Mouse (Mus musculus) heart, postnatal 0 days (tissue): ENCODE measurements at regions not wholly inside any gene's neighbourhood (a gene's known extent, or its start where the extent isn't known, plus 50 kb on each side); places are given as distances from the start of the nearest gene placed in this dataset.

ENCODE experiments used
- ATAC-seq: fragments of 200-750 bp; cut with Nextera tagmentation; 2 replicates; pipeline ENCODE4 v1.8.0; 2017; ENCODE audit warnings: low read depth, moderate number of reproducible peaks, moderate library complexity; ENCODE audit not compliant: insufficient read depth
- DNase-seq: peaks from one replicate; pipeline ENCODE4 v3.0.0-alpha.2; 2016; ENCODE audit warnings: low spot score
- H3K27ac ChIP-seq: fragments of 300-500 bp; sonication (generic); 2 replicates; pipeline ENCODE4 v1.5.1; 2014; ENCODE audit warnings: low read depth, mild to moderate bottlenecking
- H3K27me3 ChIP-seq: fragments of 300-500 bp; sonication (generic); 2 replicates; pipeline ENCODE4 v1.6.1; 2014; ENCODE audit warnings: low read length, mixed read lengths; ENCODE audit not compliant: control insufficient read depth, insufficient read depth
- H3K36me3 ChIP-seq: fragments of 300-500 bp; sonication (generic); replicated peaks from 2 replicates; pipeline ENCODE4 v1.6.1; 2014; ENCODE audit warnings: low read length, mixed read lengths; ENCODE audit not compliant: control insufficient read depth, insufficient read depth
- H3K4me1 ChIP-seq: fragments of 300-500 bp; sonication (generic); 2 replicates; pipeline ENCODE4 v1.6.1; 2014; ENCODE audit warnings: antibody characterized with exemption; ENCODE audit not compliant: control insufficient read depth, insufficient read depth
- H3K4me2 ChIP-seq: fragments of 300-500 bp; sonication (generic); 2 replicates; pipeline ENCODE4 v1.6.1; 2014; ENCODE audit warnings: low read depth, mild to moderate bottlenecking, low read length, moderate library complexity
- H3K4me3 ChIP-seq: fragments of 300-500 bp; sonication (generic); 2 replicates; pipeline ENCODE4 v1.5.1; 2014; ENCODE audit warnings: low read depth, low read length
- H3K9ac ChIP-seq: fragments of 300-500 bp; sonication (generic); replicated peaks from 2 replicates; pipeline ENCODE4 v1.6.1; 2014; ENCODE audit warnings: low read depth, low read length, mixed read lengths
- H3K9me3 ChIP-seq: fragments of 300-500 bp; sonication (generic); replicated peaks from 2 replicates; pipeline ENCODE4 v1.6.1; 2016; ENCODE audit warnings: low read length; ENCODE audit not compliant: control insufficient read depth
- CTCF ChIP-seq: IDR thresholded peaks from 2 replicates; pipeline ENCODE4 v1.5.1; 2016; ENCODE audit warnings: antibody characterized with exemption, control low read depth, low read depth
- EP300 ChIP-seq: IDR thresholded peaks from 2 replicates; pipeline ENCODE4 v1.6.1; 2016; ENCODE audit warnings: antibody characterized with exemption, low read depth
- WGBS: fragments of 180-500 bp; shearing (Covaris S2); extraction: QIAGEN DNeasy Blood & Tissue Kit; methylation state at CpG from one replicate; pipeline ENCODE4 v1.1.7; 2014; 5-methylcytosine and 5-hydroxymethylcytosine counted together

GRCm38 (mm10) chr14:110190987-110191607 is 563.9 kb downstream of the Slitrk6 start:
- H3K36me3 ChIP-seq, result no peaks in the 10 kb centered on the region
- H3K4me3 ChIP-seq, result no peak overlapping the region
- H3K9me3 ChIP-seq, result no peaks in the 10 kb centered on the region; the same call in 1 of the 2 replicates
- H3K27me3 ChIP-seq, result no peaks in the 10 kb centered on the region
- DNase-seq (no peak), ATAC-seq (no peak)
- H3K9ac ChIP-seq, result no peak overlapping the region
- H3K4me1 ChIP-seq, result no peaks in the 10 kb centered on the region
- WGBS, result 81% methylated on average over 2 of the region's 2 CpGs
- TF ChIP-seq EP300 (no peak), CTCF (no peak)
- no peak overlapping the region for H3K4me2 ChIP-seq
- no peak overlapping the region for H3K27ac ChIP-seq

- no peak overlapping the region for H3K4me2 ChIP-seq
These were observed 564.5 kb downstream of the Slitrk6 start for GRCm38 (mm10) chr14:110190471-110190870.

GRCm38 (mm10) chr14:110179166-110179565 is 575.8 kb downstream of the Slitrk6 start:
- Histone ChIP-seq H3K9ac (no peak overlapping the region), H3K27ac (no peak overlapping the region), H3K27me3 (no peaks in the 10 kb centered on the region), H3K4me1 (no peaks in the 10 kb centered on the region), H3K4me3 (no peak overlapping the region), H3K36me3 (no peaks in the 10 kb centered on the region), H3K9me3 (no peaks in the 10 kb centered on the region), H3K4me2 (no peak overlapping the region)
- ATAC-seq (no peak), DNase-seq (no peak)
- TF ChIP-seq CTCF, result no peak
- no peak for TF ChIP-seq EP300

More at GRCm38 (mm10) chr14:110190471-110190870, 564.5 kb downstream of the Slitrk6 start:
- Histone ChIP-seq H3K4me3 (no peak overlapping the region), H3K27ac (no peak overlapping the region), H3K36me3 (no peaks in the 10 kb centered on the region), H3K9ac (no peak overlapping the region), H3K27me3 (no peaks in the 10 kb centered on the region), H3K4me1 (no peaks in the 10 kb centered on the region), H3K9me3 (no peaks in the 10 kb centered on the region; the same call in 1 of the 2 replicates)
- ATAC-seq (no peak), DNase-seq (no peak)
- TF ChIP-seq EP300 (no peak), CTCF (no peak)
- WGBS, result 46% methylated on average over 3 of the region's 3 CpGs

GRCm38 (mm10) chr14:110171162-110172117 is 583.5 kb downstream of the Slitrk6 start:
- H3K36me3 ChIP-seq, result no peaks in the 10 kb centered on the region
- ATAC-seq (no peak), DNase-seq (no peak)
- H3K4me2 ChIP-seq, result no peak overlapping the region
- H3K9me3 ChIP-seq, result no peaks in the 10 kb centered on the region
- H3K4me3 ChIP-seq, result no peak overlapping the region
- H3K27me3 ChIP-seq, result no peaks in the 10 kb centered on the region
- no peak overlapping the region for H3K9ac ChIP-seq
- H3K4me1 ChIP-seq, result no peaks in the 10 kb centered on the region
- no peak for TF ChIP-seq CTCF
- no peak for TF ChIP-seq EP300
- no peak overlapping the region for H3K27ac ChIP-seq
- 60% methylated on average over 3 of the region's 3 CpGs for WGBS

GRCm38 (mm10) chr14:110168632-110169031 is 586.3 kb downstream of the Slitrk6 start:
- Histone ChIP-seq H3K4me1 (no peaks in the 10 kb centered on the region), H3K4me2 (no peak overlapping the region), H3K36me3 (no peaks in the 10 kb centered on the region), H3K9me3 (no peaks in the 10 kb centered on the region), H3K27me3 (no peaks in the 10 kb centered on the region), H3K9ac (no peak overlapping the region), H3K4me3 (no peak overlapping the region), H3K27ac (no peak overlapping the region)
- no peak for TF ChIP-seq EP300
- no peak for TF ChIP-seq CTCF
- DNase-seq, result no peak
- ATAC-seq, result no peak
- WGBS, result 58% methylated on average over 5 of the region's 5 CpGs
